Mouse (Mus musculus) mouse embryonic stem cell (cell line): ENCODE results near the gene Rpl36a.

Experiments
- in situ Hi-C, 2 experiments: fragments of 300-500 bp; cut with MboI; formaldehyde crosslinking; loops; 1 replicate in 1 of 2; 3 replicates in 1 of 2; pipeline ENCODE4 v1.14.3; 2019 to 2020; ENCODE audit warnings: low sequenced_read_pairs in 2 of 2, low pct_unique_long_range_greater_than_20kb in 1 of 2, mixed read lengths in 1 of 2; ENCODE audit not compliant: unreplicated experiment in 1 of 2

The Rpl36a gene

DNA sequence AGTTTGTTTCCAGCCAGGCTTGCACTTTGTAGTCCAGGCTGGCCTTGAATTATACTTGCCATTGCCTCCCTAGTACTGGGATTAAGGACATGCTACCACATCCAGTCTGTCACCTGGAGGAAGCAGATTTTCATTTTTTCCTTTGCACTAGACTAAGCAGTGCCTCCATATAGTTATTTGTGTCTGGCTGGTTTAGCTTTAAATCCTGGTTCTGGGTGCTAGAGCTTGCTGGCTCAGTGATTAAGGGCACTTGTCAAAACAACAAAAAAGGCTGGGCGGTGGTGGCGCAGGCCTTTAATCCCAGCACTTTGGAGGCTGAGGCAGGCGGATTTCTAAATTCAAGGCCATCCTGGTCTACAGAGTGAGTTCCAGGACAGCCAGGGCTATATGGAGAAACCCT, 3.5 kb downstream of the Rpl36a start:
- in situ Hi-C loops: no loop called here

DNA sequence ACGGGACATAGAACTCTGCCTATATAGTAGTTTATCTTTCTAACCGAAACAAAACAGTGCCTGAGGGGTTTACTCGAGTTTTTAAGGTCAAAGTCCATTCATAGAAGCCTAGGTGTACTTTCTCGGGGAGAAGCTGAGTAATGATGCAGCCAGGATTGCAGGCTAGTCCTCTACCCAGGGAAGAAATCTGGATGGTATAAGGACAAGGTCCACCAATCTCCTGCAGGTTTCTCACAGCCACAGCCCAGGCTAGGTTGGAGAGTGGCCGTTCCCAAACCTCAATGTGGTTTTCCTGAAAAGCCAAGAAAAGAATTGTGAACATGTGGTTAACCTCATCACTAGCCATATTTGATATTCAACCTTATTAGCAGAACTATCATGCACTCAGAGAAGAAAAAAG, 4.4 kb downstream of the Rpl36a start:
- in situ Hi-C loops: no loop called here

DNA sequence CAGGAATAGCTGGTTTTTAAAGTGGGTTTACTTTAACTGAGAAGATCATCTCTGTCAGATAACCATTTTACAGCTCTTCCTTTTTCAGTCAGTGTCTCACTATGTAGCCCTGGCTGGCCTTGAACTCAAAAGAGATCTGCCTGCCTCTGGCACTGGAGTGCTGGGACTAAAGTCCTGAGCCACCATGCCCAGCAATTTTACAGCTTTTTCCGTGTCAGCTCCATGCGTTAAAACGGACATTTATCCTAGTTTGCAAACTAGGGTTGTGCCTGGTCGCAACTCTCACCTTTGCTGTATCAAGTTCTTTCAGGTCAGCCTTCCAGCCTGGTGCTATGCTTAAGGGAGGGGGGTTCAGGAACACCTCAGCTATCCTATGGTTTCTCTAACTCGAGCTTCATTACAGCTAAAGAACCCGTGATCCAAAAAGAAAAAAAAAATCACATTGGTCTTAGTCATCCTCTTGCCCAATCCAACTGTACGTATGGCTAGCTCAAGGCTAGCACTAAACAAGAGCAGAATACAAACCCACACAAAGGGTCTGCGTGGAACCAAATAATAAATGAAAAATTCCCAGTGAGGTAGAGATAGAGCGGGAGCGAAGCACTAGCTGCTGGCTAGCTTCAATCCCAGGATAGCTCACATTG, 14.6 kb downstream of the Rpl36a start:
- in situ Hi-C loops: no loop called here

DNA sequence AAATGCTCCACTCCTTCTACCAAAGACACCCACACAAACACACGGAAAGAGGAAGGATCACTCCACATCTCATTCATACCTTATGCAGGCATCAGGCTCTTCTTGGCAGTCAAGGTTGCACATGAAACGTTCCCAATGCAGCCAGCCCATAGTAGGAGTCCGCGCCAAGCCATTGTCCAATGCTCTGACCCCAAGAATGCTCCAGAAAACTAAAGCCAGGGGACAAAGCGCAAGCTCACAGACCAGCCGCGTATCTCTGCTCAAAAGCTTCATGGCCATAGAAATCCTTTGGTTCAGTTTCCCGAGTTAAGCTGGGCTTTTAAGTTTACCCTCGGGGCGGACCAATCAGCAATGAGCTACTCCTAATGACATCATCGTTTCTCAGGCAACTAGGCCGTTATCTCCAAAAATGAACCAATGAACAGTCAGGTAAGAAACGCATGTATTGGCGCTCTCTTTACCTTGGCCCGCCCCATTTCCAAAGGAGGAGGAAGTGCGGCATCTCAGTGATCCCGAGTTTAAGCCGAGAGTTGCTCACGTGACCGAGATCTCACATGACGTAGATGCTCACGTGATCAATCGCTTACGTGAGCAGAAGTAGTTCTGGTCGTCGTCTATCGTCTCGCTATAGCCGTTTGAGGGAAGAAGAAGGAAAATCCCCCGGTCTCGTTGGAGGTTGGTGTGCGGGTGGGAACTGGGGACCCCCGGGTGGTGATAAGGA, 15.4 kb downstream of the Rpl36a start, which contains the start of the genes Gla and Hnrnph2:
TSS of gene Gla (minus strand) at position 467 of the 721 bp plus-strand sequence.
TSS of gene Hnrnph2 (plus strand) at position 521 of the 721 bp plus-strand sequence.
- in situ Hi-C loops: no loop called here

DNA sequence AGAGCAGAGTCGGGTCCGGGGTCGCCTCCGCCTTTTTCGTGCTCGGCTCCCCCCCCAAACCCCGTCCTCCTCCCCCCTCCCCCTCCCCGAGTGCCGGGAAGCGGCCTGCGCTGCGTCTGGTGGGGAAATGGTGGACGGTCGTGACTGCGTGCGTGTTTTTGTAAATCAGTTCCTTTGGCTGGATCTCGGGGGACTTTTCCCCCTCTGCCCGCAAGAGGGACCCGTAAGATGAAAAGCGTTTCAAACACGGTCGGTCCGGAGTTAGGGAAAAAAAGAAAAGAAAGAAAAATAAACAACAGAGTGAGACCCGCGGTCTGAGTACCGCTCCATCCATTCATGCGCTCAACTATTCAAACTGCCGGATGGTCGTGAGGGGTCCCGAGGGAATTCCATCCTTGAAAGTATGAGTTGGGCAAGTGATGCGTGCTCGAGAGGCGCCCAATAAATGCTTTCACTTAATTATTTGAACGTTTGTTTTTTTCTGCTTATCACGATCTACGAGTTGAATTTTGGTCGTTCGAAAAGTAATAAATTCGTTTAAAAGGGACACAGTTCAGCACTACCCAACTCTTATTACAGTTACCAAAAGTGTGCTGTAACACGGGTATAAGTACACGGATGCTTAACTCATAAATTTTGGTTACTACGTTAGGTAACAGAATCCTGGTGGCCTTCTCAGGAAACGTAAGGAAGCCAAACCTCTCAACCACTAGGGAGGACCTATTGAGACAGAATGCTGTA, 16.1 kb downstream of the Rpl36a start:
- in situ Hi-C loops: no loop called here

DNA sequence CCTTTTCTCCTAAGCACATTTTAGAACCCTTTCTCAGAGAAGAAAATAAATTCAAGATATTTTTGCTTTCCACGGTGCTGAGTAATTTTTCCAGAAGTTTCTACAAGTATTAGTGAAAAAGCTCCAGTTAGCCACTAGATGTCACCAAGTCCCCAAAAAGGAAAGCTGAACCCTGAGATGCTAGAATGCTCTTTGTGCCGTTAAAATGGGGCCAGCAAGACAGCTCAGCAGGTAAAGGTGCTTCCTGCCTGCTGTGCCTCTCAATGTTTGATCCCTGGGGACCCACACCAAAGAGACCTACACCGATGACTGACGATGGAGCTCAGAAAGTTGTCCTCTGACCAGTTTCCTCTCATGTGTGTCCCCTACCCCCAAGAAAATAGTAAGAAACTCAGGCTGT, 24.0 kb downstream of the Rpl36a start:
- in situ Hi-C loops: no loop called here

DNA sequence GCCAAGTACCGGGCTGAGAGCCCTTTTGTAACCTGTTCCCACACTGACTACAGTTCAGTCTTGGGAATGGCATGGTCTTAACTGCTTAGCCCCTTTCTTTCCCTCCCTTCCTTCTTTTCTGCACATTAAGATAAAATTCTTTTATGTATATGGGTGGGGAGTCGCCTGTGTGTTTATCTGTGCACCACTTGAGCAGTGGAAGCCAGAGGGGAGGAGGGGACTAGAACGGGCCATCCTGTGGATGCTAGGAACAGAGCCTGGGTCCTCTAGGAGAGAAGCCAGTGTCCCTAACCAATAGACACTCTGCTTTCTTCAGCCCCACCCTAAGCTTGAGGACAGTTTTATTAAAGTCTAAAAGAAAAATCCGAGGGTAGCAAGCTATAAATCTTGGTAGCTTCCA, 25.5 kb downstream of the Rpl36a start:
- in situ Hi-C loops: no loop called here

DNA sequence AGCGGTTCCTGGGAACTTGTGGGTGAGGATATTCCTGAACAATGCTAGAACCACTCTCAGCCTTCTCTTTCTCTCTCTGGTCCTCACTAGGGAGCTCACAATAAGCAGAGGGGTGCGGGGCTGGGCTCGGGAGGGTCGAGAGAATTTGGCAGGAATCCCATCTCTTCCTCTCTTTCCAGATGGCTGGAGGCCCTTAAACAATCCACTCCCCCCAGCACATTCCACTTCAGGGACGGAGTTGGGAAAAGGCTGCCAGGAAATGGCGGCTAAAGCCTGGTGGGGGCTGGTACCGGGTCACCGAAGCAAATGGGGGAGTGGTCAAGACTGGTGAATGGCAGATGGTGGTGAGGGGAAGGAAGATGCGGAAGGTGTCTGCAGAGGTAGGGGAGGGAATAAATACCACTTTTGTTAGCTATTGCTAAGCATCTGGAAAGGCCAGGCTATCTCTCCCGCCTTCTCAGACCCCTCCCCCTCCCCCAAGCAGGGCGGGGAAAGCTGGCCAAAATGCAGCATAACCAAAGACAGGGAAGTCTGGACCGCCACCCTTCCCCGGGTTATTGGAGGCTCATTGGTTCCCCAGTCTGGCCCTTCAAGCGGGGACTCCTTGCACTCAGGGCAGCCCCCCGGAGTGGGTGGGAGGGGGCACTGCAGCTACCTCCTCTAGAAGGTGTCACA, 27.0 kb downstream of the Rpl36a start:
- in situ Hi-C loops: no loop called here

DNA sequence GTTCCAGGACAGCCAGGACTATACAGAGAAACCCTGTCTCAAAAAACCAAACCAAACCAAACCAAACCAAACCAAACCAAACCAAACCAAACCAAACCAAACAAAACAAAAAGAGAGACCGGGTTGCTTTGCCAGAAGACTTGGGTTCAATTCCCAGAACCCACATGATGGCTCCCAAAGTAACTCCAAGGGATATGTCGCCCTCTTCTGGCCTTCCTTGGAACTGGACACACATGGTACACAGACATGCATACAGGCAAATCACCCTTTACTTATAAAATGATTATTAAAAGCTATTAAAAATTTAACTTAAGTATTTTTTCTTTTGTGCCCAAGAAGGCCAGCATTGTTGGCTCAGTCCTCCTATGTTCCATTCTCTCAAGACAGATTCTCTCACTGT, 28.9 kb downstream of the Rpl36a start:
- in situ Hi-C loops: no loop called here

DNA sequence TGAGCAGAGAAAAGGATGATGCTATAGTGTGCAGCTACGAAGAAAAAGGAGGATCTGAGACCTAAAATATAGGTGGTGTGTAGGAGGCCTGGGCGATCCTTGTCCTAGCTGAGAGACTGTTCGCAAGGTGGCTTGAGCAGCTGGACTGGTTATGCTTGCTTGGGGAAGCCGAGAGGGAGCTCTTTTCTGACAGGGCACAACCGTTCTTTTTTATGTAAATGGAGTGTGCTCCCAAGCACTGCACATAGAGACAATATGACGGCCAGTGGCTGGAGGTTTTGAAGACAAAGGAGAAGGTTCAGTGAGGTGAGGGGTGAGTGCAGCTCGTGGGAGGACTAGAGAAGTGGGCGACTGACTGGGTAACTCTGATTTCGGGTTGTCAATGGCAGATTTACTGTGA, 34.2 kb downstream of the Rpl36a start:
- in situ Hi-C loops: no loop called here

DNA sequence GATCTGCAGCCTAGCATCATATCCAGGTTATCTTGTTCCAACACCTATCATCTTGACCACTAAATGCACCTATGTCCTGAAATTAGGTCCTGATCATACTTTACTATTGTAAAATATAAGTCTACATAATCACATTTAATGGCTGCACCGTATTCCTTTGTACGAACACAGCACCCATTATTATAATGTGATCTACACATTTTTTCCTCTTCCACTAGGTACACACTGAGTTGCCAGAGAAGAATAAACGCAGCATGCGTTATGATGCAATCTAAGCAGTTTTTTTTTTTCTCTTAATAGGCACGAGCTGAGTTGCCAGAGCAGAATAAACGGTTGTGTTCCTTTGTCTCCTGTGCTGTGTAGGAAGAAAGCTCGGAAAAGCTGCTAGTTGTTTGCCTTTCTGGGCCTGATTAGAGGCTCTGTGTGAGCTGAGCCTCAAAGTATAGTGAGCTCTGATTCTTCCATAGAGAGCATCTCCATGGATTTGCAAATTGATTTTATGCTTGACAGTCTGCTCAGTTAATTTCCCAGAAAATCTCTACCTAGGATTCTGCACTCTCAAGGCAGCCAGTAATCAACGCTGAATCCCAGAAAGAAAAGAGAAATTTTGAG, 34.9 kb downstream of the Rpl36a start:
- in situ Hi-C loops: no loop called here

DNA sequence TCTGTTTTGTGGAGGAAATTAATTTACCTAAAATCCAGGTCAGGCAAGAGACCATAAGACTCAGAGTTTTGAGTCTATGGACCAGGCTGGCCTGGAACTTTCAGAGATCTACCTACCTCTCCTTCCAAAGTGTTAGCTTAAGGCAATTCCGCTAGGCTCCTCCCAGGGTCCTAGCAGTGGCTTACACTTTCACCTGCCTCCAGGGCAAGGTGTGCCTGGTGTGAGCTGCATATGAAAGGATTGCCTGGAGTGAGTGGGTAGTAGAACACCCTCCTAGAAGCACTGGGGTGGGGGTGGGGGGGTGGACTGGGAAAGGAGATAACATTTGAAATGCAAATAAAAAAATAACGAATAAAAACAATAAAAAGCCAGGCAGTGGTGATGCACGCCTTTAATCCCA, 36.2 kb downstream of the Rpl36a start:
- in situ Hi-C loops: no loop called here

DNA sequence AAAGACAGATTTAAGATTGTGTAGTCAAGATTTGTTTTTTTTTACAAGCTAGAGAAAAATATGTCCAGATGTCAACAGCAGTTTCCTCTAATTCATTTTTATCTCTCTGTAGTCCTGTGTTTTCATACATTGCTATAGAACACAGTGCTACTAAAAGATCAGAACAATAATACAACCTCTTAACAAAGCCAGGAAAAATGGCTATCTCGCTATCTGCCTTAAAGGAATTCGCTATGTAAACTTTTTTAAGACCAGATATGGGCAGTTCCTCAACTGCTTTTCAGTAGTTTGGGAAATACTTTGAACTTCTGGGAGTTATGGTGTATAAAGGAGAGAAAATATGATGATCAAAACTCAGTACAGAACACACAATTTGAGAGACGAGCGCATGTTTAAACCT, 37.9 kb downstream of the Rpl36a start:
- in situ Hi-C loops: no loop called here

DNA sequence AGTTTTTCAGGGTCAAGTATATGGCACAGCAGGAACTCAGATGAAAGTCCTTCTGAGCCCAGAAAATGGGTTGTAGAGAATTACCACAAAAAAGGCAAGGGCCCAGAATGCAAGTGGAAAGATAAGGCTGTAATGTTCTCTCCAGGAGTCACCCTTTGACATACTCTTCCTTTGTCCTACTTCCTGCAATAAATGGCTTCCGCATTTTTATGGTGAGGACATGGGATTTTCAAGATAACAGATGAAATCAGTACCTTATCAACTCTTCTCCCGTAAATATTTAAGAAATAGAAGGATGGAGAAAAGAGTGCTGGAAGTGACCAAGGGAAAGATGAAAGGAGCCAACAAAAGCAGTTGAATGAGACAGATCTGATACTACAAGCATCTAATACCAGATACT, 42.7 kb downstream of the Rpl36a start:
- in situ Hi-C loops: loop anchor here (25.0 kb wide), 1 partner anchor 284 kb away; no protein-coding TSS in a partner anchor

DNA sequence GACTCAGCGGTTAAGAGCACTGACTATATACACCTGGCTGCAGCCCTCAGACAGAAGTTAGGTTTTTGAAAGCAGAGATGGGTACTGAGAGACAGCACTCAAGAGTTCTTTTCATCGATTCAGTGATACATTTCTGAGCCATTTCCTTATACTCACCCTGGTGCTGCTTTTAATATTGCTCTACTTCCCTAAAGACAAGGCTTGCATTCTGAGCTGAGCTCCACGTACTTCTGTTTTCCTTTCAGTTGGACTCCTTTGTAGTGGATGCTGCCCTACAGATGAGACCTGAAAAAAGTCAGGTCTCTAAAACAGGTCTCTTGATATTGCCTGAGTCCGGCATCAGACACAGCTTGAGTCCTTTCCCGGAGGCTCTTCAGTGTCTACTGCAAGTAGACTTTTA, 47.3 kb downstream of the Rpl36a start:
- in situ Hi-C loops: loop anchor here (25.0 kb wide), 1 partner anchor 280 kb away; no protein-coding TSS in a partner anchor

DNA sequence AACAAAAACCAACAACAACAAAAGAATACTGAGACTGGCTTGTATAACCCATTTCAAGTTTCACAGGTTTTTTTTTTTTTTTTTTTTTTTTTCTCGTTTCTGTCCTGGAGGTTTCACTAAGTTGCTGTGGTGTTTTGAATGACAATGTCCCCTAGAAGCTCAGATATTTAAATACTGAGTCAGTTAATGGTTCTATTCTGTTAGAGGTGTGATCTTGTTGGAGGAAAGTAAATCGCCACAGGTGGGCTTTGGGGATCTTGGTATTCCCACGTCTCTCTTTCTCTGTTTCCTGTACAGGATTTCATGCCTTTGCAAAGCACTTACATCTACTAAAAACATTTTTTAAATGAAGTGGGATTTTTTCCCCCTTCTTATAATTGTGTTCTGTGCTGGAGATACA, 49.7 kb downstream of the Rpl36a start:
- in situ Hi-C loops: loop anchor here (25.0 kb wide), 1 partner anchor 277 kb away; no protein-coding TSS in a partner anchor

DNA sequence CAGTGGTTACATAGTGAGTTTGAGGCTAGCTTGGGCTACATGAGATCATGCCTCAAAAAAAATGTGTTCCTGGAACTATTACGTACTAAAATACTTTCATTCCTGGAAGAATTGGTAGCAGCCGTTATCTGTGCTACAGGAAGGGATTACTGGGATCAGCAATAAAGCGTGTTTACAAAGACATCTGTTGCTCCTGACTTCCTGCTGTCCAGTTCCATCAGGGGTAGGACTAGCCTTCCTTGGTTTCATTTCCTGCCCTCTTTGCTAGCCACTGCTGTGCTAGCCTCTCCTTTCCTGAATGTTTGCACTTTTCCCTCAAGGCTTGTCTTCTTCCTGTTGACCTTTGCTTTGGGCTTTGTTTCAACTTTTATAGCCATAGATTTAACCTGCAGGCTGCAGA, 50.4 kb downstream of the Rpl36a start:
- in situ Hi-C loops: loop anchor here (25.0 kb wide), 1 partner anchor 276 kb away; no protein-coding TSS in a partner anchor
